Mouse (Mus musculus) limb, embryonic 10.5 days (tissue): ENCODE data around the gene Mmp8. TPM values are rescaled to one million over a fixed set of nuclear protein-coding genes. Genes with fewer than 3 reads are reported as not detected.

Experiments used
- DNase-seq: peaks from one replicate; pipeline ENCODE4 v3.0.0-alpha.2; 2017; ENCODE audit warnings: low spot score
- H3K27ac ChIP-seq: fragments of 300-500 bp; sonication (generic); 2 replicates; pipeline ENCODE4 v1.5.1; 2016; ENCODE audit warnings: mild to moderate bottlenecking
- H3K27me3 ChIP-seq: fragments of 300-500 bp; sonication (generic); 2 replicates; pipeline ENCODE4 v1.6.1; 2016; ENCODE audit warnings: low read depth, mild to moderate bottlenecking; ENCODE audit not compliant: poor library complexity, severe bottlenecking
- H3K36me3 ChIP-seq: fragments of 300-500 bp; sonication (generic); 2 replicates; pipeline ENCODE4 v1.6.1; 2016; ENCODE audit warnings: mild to moderate bottlenecking, moderate library complexity
- H3K4me1 ChIP-seq: fragments of 300-500 bp; sonication (generic); 2 replicates; pipeline ENCODE4 v1.6.1; 2016
- H3K4me3 ChIP-seq: fragments of 300-500 bp; sonication (generic); 2 replicates; pipeline ENCODE4 v1.5.1; 2016; ENCODE audit warnings: mild to moderate bottlenecking, moderate library complexity
- H3K9me3 ChIP-seq: fragments of 300-500 bp; sonication (generic); replicated peaks from 2 replicates; pipeline ENCODE4 v1.6.1; 2016; ENCODE audit warnings: mild to moderate bottlenecking
- WGBS: fragments of 180-500 bp; shearing (Covaris S2); methylation state at CpG from one replicate; pipeline ENCODE4 v1.1.7; 2016; 5-methylcytosine and 5-hydroxymethylcytosine counted together
- polyA plus RNA-seq: library from polyadenylated mRNA; unstranded; fragments of >200 nt; fragmentation: Nextera tagmentation; extraction: Ambion mirVana; gene quantifications from 2 replicates; pipeline ENCODE4 v1.2.1, GENCODE M21; 2016

Gene Mmp8
- polyA plus RNA-seq, 1 experiment from 2014 or later: not detected

DNA sequence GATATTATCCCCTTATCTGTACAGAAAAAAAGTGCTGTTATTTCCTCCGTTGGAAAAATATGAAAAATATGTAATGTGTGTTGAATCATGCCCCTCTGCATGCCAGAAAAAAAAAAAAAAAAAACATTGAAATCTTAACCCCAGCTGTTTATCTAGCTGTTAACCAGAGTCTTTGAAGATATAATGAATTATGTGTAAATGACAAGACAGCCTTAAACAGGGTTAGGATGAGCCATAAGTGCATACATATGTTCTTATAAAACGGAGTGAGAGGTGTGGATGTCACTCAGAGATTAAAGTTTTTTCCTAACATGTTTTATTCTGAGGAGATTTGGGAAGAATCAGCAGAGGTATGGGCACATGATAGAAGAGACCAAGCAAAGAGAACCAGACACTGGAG lies 9.7 kb downstream of the Mmp8 start:
- Histone ChIP-seq H3K36me3 (no peaks in the 10 kb centered on the region), H3K4me1 (no peaks in the 10 kb centered on the region), H3K27me3 (no peaks in the 10 kb centered on the region), H3K9me3 (no peaks in the 10 kb centered on the region), H3K27ac (no peak overlapping the region), H3K4me3 (no peak overlapping the region)
- no peak for DNase-seq
- WGBS: 59% methylated on average over 2 of the region's 2 CpGs

GRCm38 (mm10) chr9:7570485-7570884 lies 12.2 kb downstream of the Mmp8 start:
- 94% methylated on average over 1 of the region's 1 CpGs for WGBS
- no peak for DNase-seq
- Histone ChIP-seq H3K9me3 (no peaks in the 10 kb centered on the region), H3K4me1 (no peaks in the 10 kb centered on the region), H3K4me3 (no peak overlapping the region), H3K27me3 (no peaks in the 10 kb centered on the region), H3K36me3 (no peaks in the 10 kb centered on the region), H3K27ac (no peak overlapping the region)

DNA sequence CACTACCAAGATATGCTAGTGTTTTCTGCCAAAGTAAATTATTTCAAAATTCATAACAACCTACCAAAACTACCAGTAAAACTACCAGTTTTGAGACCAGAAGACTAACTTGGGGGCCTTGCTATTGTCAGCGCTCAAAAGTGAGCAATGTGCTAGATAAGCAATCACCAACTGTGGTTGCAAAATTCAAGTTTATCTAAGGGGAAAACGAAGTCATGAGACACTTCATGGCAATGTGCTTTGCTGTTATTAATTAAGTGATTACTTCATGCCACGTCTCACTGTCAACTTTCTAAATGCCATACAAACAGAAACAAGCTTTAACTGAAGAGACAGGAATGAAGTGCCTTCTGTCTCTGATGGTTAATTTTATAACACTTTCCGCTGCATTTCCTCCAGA lies 12.9 kb downstream of the Mmp8 start, which contains the start of gene Mmp27:
TSS of gene Mmp27 (plus strand) at position 235 of the 400 bp plus-strand sequence.
- DNase-seq: no peak
- no peak within 1 kb of the TSS for H3K27ac ChIP-seq
- H3K36me3 ChIP-seq: no peaks in the 10 kb centered on the region
- no peaks in the 10 kb centered on the region for H3K27me3 ChIP-seq
- no peak within 1 kb of the TSS for H3K4me3 ChIP-seq
- no peaks in the 10 kb centered on the region for H3K9me3 ChIP-seq
- H3K4me1 ChIP-seq: no peaks in the 10 kb centered on the region
- 69% methylated on average over 4 of the region's 4 CpGs for WGBS

- Histone ChIP-seq H3K4me1 (no peaks in the 10 kb centered on the region), H3K27ac (no peak overlapping the region), H3K9me3 (no peaks in the 10 kb centered on the region), H3K4me3 (no peak overlapping the region), H3K36me3 (no peaks in the 10 kb centered on the region), H3K27me3 (no peaks in the 10 kb centered on the region)
- WGBS: 94% methylated on average over 7 of the region's 7 CpGs
- no peak for DNase-seq
Measured at GRCm38 (mm10) chr9:7572188-7572587, 13.9 kb downstream of the Mmp8 start.

GRCm38 (mm10) chr9:7572663-7573308 lies 14.5 kb downstream of the Mmp8 start:
- H3K27ac ChIP-seq: no peak overlapping the region
- no peak overlapping the region for H3K4me3 ChIP-seq
- WGBS: 82% methylated on average over 2 of the region's 2 CpGs
- no peaks in the 10 kb centered on the region for H3K36me3 ChIP-seq
- H3K27me3 ChIP-seq: no peaks in the 10 kb centered on the region
- H3K9me3 ChIP-seq: no peaks in the 10 kb centered on the region
- no peak for DNase-seq
- H3K4me1 ChIP-seq: no peaks in the 10 kb centered on the region

- Histone ChIP-seq H3K27me3 (no peaks in the 10 kb centered on the region), H3K4me1 (no peaks in the 10 kb centered on the region), H3K4me3 (no peak overlapping the region), H3K36me3 (no peaks in the 10 kb centered on the region), H3K27ac (no peak overlapping the region), H3K9me3 (no peaks in the 10 kb centered on the region)
- WGBS: 73% methylated on average over 3 of the region's 3 CpGs
- no peak for DNase-seq
Measured at GRCm38 (mm10) chr9:7575526-7575925, 17.3 kb downstream of the Mmp8 start.

DNA sequence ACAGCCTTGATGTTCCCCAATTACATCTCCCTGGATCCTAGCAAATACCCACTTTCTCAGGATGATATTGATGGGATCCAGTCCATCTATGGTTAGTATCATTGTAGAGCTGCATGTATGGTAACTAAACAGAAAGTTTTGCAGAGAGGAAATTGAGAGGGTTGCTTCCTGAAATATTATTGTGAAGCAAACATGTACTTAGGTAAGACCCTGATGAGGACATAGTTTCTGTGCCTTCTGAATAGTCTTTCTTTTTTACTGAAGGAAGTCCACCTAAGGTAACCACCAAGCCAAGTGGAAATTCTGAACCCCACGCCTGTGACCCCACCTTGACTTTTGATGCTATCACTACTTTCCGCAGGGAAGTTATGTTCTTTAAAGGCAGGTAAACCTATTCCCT lies 19.1 kb downstream of the Mmp8 start:
- no peaks in the 10 kb centered on the region for H3K9me3 ChIP-seq
- H3K27me3 ChIP-seq: no peaks in the 10 kb centered on the region
- DNase-seq: no peak
- H3K27ac ChIP-seq: no peak overlapping the region
- no peak overlapping the region for H3K4me3 ChIP-seq
- H3K4me1 ChIP-seq: no peaks in the 10 kb centered on the region
- no peaks in the 10 kb centered on the region for H3K36me3 ChIP-seq
- WGBS: 91% methylated on average over 2 of the region's 2 CpGs

DNA sequence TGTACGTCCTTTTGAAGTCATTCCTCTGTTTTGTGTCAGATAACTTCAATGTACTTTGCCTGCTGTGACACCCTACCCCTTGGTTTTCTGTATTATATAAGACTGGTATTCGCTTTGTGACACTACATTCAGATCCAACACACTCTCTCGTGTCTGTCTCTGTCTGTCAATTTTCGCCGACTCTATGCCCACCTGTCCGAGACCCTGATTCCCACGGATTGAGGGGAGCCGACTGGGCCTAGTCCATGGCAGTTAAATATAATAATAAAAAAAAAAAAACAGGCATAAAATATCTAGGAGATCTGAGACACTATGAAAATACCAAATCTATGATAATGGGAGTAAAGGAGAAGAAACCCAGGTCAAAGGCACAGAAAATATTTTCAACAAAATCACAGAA lies 31.8 kb downstream of the Mmp8 start:
- 70% methylated on average over 8 of the region's 8 CpGs for WGBS

DNA sequence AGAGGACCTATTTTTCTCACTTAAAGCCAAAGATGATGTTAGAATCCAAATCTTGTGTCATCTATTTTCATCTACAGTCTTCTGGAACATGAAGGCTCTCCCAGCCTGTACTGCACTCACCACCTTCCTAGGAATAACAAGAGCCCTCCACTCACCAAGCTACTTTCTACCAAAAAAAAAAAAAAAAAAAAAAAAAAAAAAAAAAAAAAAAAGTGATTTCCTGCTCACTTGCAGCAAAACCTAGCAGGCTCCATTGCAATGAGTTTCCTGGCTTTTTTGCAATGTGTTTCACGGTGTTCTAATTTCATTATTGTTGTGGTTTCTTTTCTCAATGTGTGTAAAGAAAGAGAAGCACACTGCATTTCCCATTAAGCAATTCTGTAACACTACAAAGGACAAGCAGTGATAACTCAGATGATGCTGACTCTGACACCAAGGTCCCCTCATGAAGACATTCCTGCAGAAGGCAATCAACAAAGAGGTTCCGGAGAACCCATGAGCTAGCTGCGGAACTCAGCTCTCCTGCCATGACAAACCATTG lies 35.1 kb downstream of the Mmp8 start:
- no peaks in the 10 kb centered on the region for H3K9me3 ChIP-seq
- H3K27me3 ChIP-seq: no peaks in the 10 kb centered on the region
- WGBS: 92% methylated on average over 3 of the region's 3 CpGs
- DNase-seq: no peak
- H3K36me3 ChIP-seq: no peaks in the 10 kb centered on the region
- H3K4me1 ChIP-seq: no peaks in the 10 kb centered on the region
- no peak overlapping the region for H3K4me3 ChIP-seq
- H3K27ac ChIP-seq: no peak overlapping the region

More for the DNA sequence above, 31.8 kb downstream of the Mmp8 start:
- H3K27ac ChIP-seq: no peak overlapping the region
- no peaks in the 10 kb centered on the region for H3K27me3 ChIP-seq
- no peaks in the 10 kb centered on the region for H3K9me3 ChIP-seq
- no peaks in the 10 kb centered on the region for H3K36me3 ChIP-seq
- no peak for DNase-seq
- H3K4me1 ChIP-seq: no peaks in the 10 kb centered on the region
- H3K4me3 ChIP-seq: no peak overlapping the region

GRCm38 (mm10) chr9:7594816-7595540 lies 36.7 kb downstream of the Mmp8 start:
- 27% methylated on average over 6 of the region's 6 CpGs for WGBS
- Histone ChIP-seq H3K4me3 (peak overlapping the region; percentile 11; the same call in 1 of the 2 replicates), H3K4me1 (no peaks in the 10 kb centered on the region), H3K27ac (no peak overlapping the region), H3K36me3 (no peaks in the 10 kb centered on the region), H3K9me3 (no peaks in the 10 kb centered on the region), H3K27me3 (no peaks in the 10 kb centered on the region)
- peak; percentile 76 for DNase-seq

DNA sequence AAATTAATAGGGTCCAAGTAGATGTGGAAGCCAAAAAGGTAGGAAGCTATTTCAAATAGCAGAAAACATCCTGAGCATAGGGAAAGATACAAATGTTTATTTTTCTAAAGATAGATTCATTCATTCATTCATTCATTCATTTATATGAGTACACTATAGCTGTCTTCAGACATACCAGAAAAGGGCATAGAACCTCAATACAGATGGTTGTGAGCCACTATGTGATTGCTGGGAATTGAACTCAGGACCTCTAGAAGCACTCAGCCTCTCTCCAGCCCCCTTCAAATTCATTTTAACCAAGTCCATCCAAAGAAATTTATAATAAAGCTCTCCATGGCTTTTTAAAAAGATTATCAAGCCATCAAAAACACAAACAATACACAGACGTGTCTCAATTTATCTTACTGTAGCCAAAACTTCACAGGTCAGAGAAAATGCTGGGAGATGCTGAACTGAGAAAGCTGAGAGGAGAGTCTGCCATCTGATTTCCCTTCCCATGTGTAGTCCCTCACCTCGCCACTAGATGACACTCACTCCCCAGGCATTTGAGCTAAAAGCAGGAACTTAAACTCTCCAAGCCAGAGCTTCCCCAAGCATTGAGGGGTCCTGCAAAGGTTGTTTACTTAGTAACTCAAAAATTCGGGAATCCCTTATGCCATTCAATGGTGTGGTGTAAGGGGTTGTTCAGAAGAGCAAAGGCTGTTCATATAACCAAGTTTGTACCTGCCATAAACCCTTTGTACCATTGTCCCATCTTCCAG lies 44.9 kb downstream of the Mmp8 start:
- no peaks in the 10 kb centered on the region for H3K4me1 ChIP-seq

DNA sequence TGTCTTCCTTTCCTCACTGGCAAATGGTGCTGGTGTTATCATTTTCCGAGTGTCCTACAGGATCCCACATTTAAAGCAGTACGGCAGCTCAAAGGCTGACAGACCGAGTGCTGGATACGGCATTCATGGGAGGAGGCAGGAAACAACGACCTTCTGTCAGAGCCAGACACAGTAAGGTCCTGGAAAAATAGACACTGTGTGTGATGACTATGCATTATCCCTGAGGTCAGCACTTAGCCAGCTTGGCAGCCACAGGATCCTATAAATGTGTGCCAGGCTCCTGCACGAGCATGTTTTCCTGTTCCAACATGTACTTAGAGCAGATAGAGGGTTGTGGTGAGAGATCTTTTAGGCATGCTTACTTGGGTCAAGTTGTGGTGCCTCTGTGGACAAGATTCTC lies 45.7 kb downstream of the Mmp8 start:
- Histone ChIP-seq H3K27me3 (no peaks in the 10 kb centered on the region), H3K4me3 (no peak overlapping the region), H3K27ac (no peak overlapping the region), H3K4me1 (no peaks in the 10 kb centered on the region), H3K36me3 (no peaks in the 10 kb centered on the region), H3K9me3 (no peaks in the 10 kb centered on the region)
- WGBS: 85% methylated on average over 6 of the region's 6 CpGs
- no peak for DNase-seq

More for the DNA sequence above, 44.9 kb downstream of the Mmp8 start:
- Histone ChIP-seq H3K27me3 (no peaks in the 10 kb centered on the region), H3K36me3 (no peaks in the 10 kb centered on the region), H3K4me3 (no peak overlapping the region), H3K27ac (no peak overlapping the region), H3K9me3 (no peaks in the 10 kb centered on the region)
- WGBS: 6% methylated on average over 3 of the region's 3 CpGs
- DNase-seq: peak; percentile 77

GRCm38 (mm10) chr9:7605638-7606037 lies 47.4 kb downstream of the Mmp8 start:
- no peaks in the 10 kb centered on the region for H3K9me3 ChIP-seq
- H3K27me3 ChIP-seq: no peaks in the 10 kb centered on the region
- WGBS: 90% methylated on average over 12 of the region's 12 CpGs
- no peak overlapping the region for H3K4me3 ChIP-seq
- H3K36me3 ChIP-seq: no peaks in the 10 kb centered on the region
- H3K4me1 ChIP-seq: no peaks in the 10 kb centered on the region
- no peak for DNase-seq
- H3K27ac ChIP-seq: no peak overlapping the region
